Mouse (Mus musculus) c-Kit-positive CD71-negative TER-119-negative erythroid progenitor cells, embryonic 14.5 days (primary cell): ENCODE measurements around the gene Atf3.

ENCODE experiments used
- DNase-seq: peaks from one replicate; pipeline ENCODE4 v3.0.0-alpha.2; 2013; ENCODE audit warnings: low read depth

Gene Atf3

GRCm38 (mm10) chr1:191217939-191218338 is at the start of gene Atf3:
TSS of gene Atf3 (minus strand) at chr1:191218039.
- no peak for DNase-seq

GRCm38 (mm10) chr1:191267162-191267561 is 49.3 kb upstream of the Atf3 start:
- no peak for DNase-seq

GRCm38 (mm10) chr1:191263471-191263870 is 45.6 kb upstream of the Atf3 start:
- no peak for DNase-seq

- no peak for DNase-seq
These were observed 44.0 kb upstream of the Atf3 start for GRCm38 (mm10) chr1:191261861-191262260.

GRCm38 (mm10) chr1:191259661-191260060 is 41.8 kb upstream of the Atf3 start:
- no peak for DNase-seq

GRCm38 (mm10) chr1:191259121-191259520 is 41.3 kb upstream of the Atf3 start:
- DNase-seq: no peak

GRCm38 (mm10) chr1:191258521-191258920 is 40.7 kb upstream of the Atf3 start:
- DNase-seq: no peak

GRCm38 (mm10) chr1:191257981-191258380 is 40.1 kb upstream of the Atf3 start:
- DNase-seq: no peak

GRCm38 (mm10) chr1:191257351-191257771 is 39.5 kb upstream of the Atf3 start:
- no peak for DNase-seq

- DNase-seq: no peak
These were observed 38.9 kb upstream of the Atf3 start for GRCm38 (mm10) chr1:191256566-191257350.

GRCm38 (mm10) chr1:191256134-191256533 is 38.3 kb upstream of the Atf3 start:
- no peak for DNase-seq

GRCm38 (mm10) chr1:191254448-191254847 is 36.6 kb upstream of the Atf3 start:
- no peak for DNase-seq

- no peak for DNase-seq
These were observed 35.8 kb upstream of the Atf3 start for GRCm38 (mm10) chr1:191253636-191254035.

- DNase-seq: no peak
These were observed 32.1 kb upstream of the Atf3 start for GRCm38 (mm10) chr1:191249975-191250374.

- no peak for DNase-seq
These were observed 30.6 kb upstream of the Atf3 start for GRCm38 (mm10) chr1:191248423-191248822.

GRCm38 (mm10) chr1:191247561-191247960 is 29.7 kb upstream of the Atf3 start:
- no peak for DNase-seq

GRCm38 (mm10) chr1:191243855-191244254 is 26.0 kb upstream of the Atf3 start:
- no peak for DNase-seq

GRCm38 (mm10) chr1:191242065-191242698 is 24.3 kb upstream of the Atf3 start:
- no peak for DNase-seq

GRCm38 (mm10) chr1:191241574-191241973 is 23.7 kb upstream of the Atf3 start:
- DNase-seq: no peak

- no peak for DNase-seq
These were observed 21.8 kb upstream of the Atf3 start for GRCm38 (mm10) chr1:191239602-191240001.

GRCm38 (mm10) chr1:191235788-191236542 is 18.1 kb upstream of the Atf3 start:
- no peak for DNase-seq

GRCm38 (mm10) chr1:191234837-191235236 is 17.0 kb upstream of the Atf3 start:
- no peak for DNase-seq
